ENCODE assay signal across 9 mouse cellular contexts in genomic region chr14:8156947-8157346, GRCm38 (mm10). TPM values are rescaled to one million over a fixed set of nuclear protein-coding genes. Genes with fewer than 3 reads are reported as not detected.
DNase-seq lines count a peak whose midpoint lies in the region; ATAC-seq and TF ChIP-seq lines count a peak whose summit lies in the region.
"Had no signal": no experiment of that assay in that cellular context is flagged by ENCODE, and none has a peak within 500 bp of the region (broad histone marks: within the 10 kb centered on the region; RNA-seq: fewer than 3 reads in every experiment).

No protein-coding gene starts in this region.

- no peak overlapping the region for H3K9ac ChIP-seq in embryonic facial prominence, embryonic 11.5 days (replicated peaks; ENCODE audit: low read length)
- H3K9ac ChIP-seq: heart, embryonic 13.5 days had no signal

- TF ChIP-seq POLR2A in lung, adult 2 months (IDR thresholded peaks at IDR 0.05; ENCODE audit: borderline replicate concordance, extremely low read depth, low read depth, low read length), result no peak

- no peak overlapping the region for H3K27ac ChIP-seq in embryonic facial prominence, embryonic 11.5 days (replicated peaks; ENCODE audit: low read depth, low read length)
- H3K27ac ChIP-seq in embryonic facial prominence, embryonic 10.5 days (replicated peaks), result no peak overlapping the region
- H3K27ac ChIP-seq: heart, embryonic 13.5 days had no signal

- no peak overlapping the region for H3K4me3 ChIP-seq in embryonic facial prominence, embryonic 11.5 days (ENCODE audit: low read depth, low read length)
- no peak overlapping the region for H3K4me3 ChIP-seq in embryonic facial prominence, embryonic 10.5 days
- H3K4me3 ChIP-seq in lung, adult 2 months (replicated peaks; ENCODE audit: extremely low read depth, low read depth, low read length), result no peak overlapping the region
- H3K4me3 ChIP-seq: heart, embryonic 13.5 days had no signal

- DNase-seq in embryonic facial prominence, embryonic 11.5 days (ENCODE audit: low spot score), result peak; percentile 40
- no peak for DNase-seq in embryonic facial prominence, embryonic 10.5 days (ENCODE audit: low spot score)
- peak; percentile 26 for DNase-seq in lung, postnatal 10 days
- no peak for DNase-seq in lung, adult 2 months
- no peak for DNase-seq in adrenal gland, postnatal 25 days
- no peak for DNase-seq in urinary bladder, postnatal 4 days (ENCODE audit: low spot score in 2 of 2)

- H3K4me2 ChIP-seq in embryonic facial prominence, embryonic 11.5 days (ENCODE audit: low read depth, low read length), result no peak overlapping the region
- H3K4me2 ChIP-seq: heart, embryonic 13.5 days had no signal

- no peaks in the 10 kb centered on the region; the same call in 1 of the 2 replicates for H3K36me3 ChIP-seq in embryonic facial prominence, embryonic 11.5 days (replicated peaks; ENCODE audit: control insufficient read depth, insufficient read depth, low read depth, low read length)
- peaks cover 19% of the 10 kb centered on the region for H3K36me3 ChIP-seq in embryonic facial prominence, embryonic 10.5 days (replicated peaks)

- 34% methylated on average over 3 of the region's 3 CpGs for WGBS in embryonic facial prominence, embryonic 11.5 days
- WGBS in embryonic facial prominence, embryonic 10.5 days, result 39% methylated on average over 3 of the region's 3 CpGs
- 35% methylated on average over 3 of the region's 3 CpGs for WGBS in lung, adult 2 months

- H3K4me1 ChIP-seq in embryonic facial prominence, embryonic 11.5 days (ENCODE audit: control insufficient read depth, insufficient read depth, low read length), result no peaks in the 10 kb centered on the region
- H3K4me1 ChIP-seq in embryonic facial prominence, embryonic 10.5 days, result no peaks in the 10 kb centered on the region
- H3K4me1 ChIP-seq in lung, adult 2 months (ENCODE audit: control insufficient read depth, insufficient read depth, low read length), result no peaks in the 10 kb centered on the region
- H3K4me1 ChIP-seq: heart, embryonic 13.5 days had no signal

- no peaks in the 10 kb centered on the region for H3K9me3 ChIP-seq in embryonic facial prominence, embryonic 11.5 days (replicated peaks; ENCODE audit: control insufficient read depth, low read length)
- no peaks in the 10 kb centered on the region for H3K9me3 ChIP-seq in embryonic facial prominence, embryonic 10.5 days
- H3K9me3 ChIP-seq: heart, embryonic 13.5 days had no signal

- ATAC-seq in embryonic facial prominence, embryonic 11.5 days (replicated peaks; ENCODE audit: insufficient number of reproducible peaks, low FRiP score, low TSS enrichment, low read depth), result no peak
- peak; percentile 46 for ATAC-seq in activated CD4-positive, CD25-positive, alpha-beta regulatory T cell, adult 4 months
- ATAC-seq in megakaryocyte-erythroid progenitor cell, adult 5-6 weeks (replicated peaks; ENCODE audit: low FRiP score, low TSS enrichment, poor library complexity, severe bottlenecking), result peak; percentile 77

- no peaks in the 10 kb centered on the region for H3K27me3 ChIP-seq in embryonic facial prominence, embryonic 11.5 days (ENCODE audit: control insufficient read depth, insufficient read depth, low read length)
- H3K27me3 ChIP-seq in embryonic facial prominence, embryonic 10.5 days (replicated peaks; ENCODE audit: low read depth, poor library complexity, severe bottlenecking), result no peaks in the 10 kb centered on the region
- H3K27me3 ChIP-seq: heart, embryonic 13.5 days had no signal

- TF ChIP-seq CTCF in lung, adult 2 months (IDR thresholded peaks at IDR 0.05; ENCODE audit: insufficient read depth, low read length), result no peak

RNA-seq across cellular contexts. Expression of gene Pdhb, which starts 15.9 kb away (rescaled TPM):
- 212 and 229 TPM in 2 replicates for polyA plus RNA-seq in embryonic facial prominence, embryonic 11.5 days (2014; fragmentation: Nextera tagmentation; extraction: Ambion mirVana)
- polyA plus RNA-seq in embryonic facial prominence, embryonic 10.5 days (2016; fragmentation: Nextera tagmentation; extraction: Ambion mirVana), result 200 and 214 TPM in 2 replicates
- 30.3 and 53.1 TPM in 2 replicates for polyA plus RNA-seq in lung, adult 2 months (2012; rRNA removed)
- polyA plus RNA-seq in activated CD4-positive, CD25-positive, alpha-beta regulatory T cell, adult 4 months (2017; shearing (Covaris generic)), result 100 to 1,000 TPM; 117 to 121 TPM
- total RNA-seq in megakaryocyte-erythroid progenitor cell, adult 5-6 weeks (2014; fragmentation: Nextera tagmentation), result 108 and 124 TPM in 2 replicates
- 177 and 210 TPM in 2 replicates for total RNA-seq in megakaryocyte-erythroid progenitor cell, adult 5-6 weeks (2017)
- total RNA-seq in adrenal gland, postnatal 25 days (2021), result 313 and 323 TPM in 2 replicates

RNA-seq across cellular contexts. Expression of gene Kctd6, which starts 57.0 kb away (rescaled TPM):
- polyA plus RNA-seq in embryonic facial prominence, embryonic 11.5 days (2014; fragmentation: Nextera tagmentation; extraction: Ambion mirVana), result 11.9 and 14.1 TPM in 2 replicates
- polyA plus RNA-seq in embryonic facial prominence, embryonic 10.5 days (2016; fragmentation: Nextera tagmentation; extraction: Ambion mirVana), result 6.3 and 8.3 TPM in 2 replicates
- 6.1 and 9.0 TPM in 2 replicates for polyA plus RNA-seq in lung, adult 2 months (2012; rRNA removed)
- polyA plus RNA-seq in activated CD4-positive, CD25-positive, alpha-beta regulatory T cell, adult 4 months (2017; shearing (Covaris generic)), result 1 to 10 TPM; 3.2 to 4.5 TPM
- 9.3 and 10.7 TPM in 2 replicates for total RNA-seq in megakaryocyte-erythroid progenitor cell, adult 5-6 weeks (2014; fragmentation: Nextera tagmentation)
- total RNA-seq in megakaryocyte-erythroid progenitor cell, adult 5-6 weeks (2017), result 5.5 and 8.1 TPM in 2 replicates
- total RNA-seq in adrenal gland, postnatal 25 days (2021), result 12.9 and 13.7 TPM in 2 replicates

RNA-seq across cellular contexts. Expression of gene Pxk, which starts 58.9 kb away (rescaled TPM):
- polyA plus RNA-seq in embryonic facial prominence, embryonic 11.5 days (2014; fragmentation: Nextera tagmentation; extraction: Ambion mirVana), result 23.4 and 24.4 TPM in 2 replicates
- 17.3 and 17.4 TPM in 2 replicates for polyA plus RNA-seq in embryonic facial prominence, embryonic 10.5 days (2016; fragmentation: Nextera tagmentation; extraction: Ambion mirVana)
- 25.5 and 28.3 TPM in 2 replicates for polyA plus RNA-seq in lung, adult 2 months (2012; rRNA removed)
- polyA plus RNA-seq in activated CD4-positive, CD25-positive, alpha-beta regulatory T cell, adult 4 months (2017; shearing (Covaris generic)), result 10 to 100 TPM; 31.6 to 42.7 TPM
- total RNA-seq in megakaryocyte-erythroid progenitor cell, adult 5-6 weeks (2014; fragmentation: Nextera tagmentation), result 6.7 and 13.2 TPM in 2 replicates
- 4.1 and 4.8 TPM in 2 replicates for total RNA-seq in megakaryocyte-erythroid progenitor cell, adult 5-6 weeks (2017)
- total RNA-seq in adrenal gland, postnatal 25 days (2021), result 52.8 and 78.7 TPM in 2 replicates

Comparison
In these comparisons a context has a peak if more than half of its experiments do, and no peak if none do; other contexts are left out.
1. DNase-seq: peak in embryonic facial prominence, embryonic 11.5 days (single experiment) and lung, postnatal 10 days (single experiment); none in embryonic facial prominence, embryonic 10.5 days (single experiment), lung, adult 2 months (single experiment), adrenal gland, postnatal 25 days (single experiment) and urinary bladder, postnatal 4 days (0 of 2).